Comparison of ENCODE assay signal across 8 mouse cellular contexts in genomic region chr3:84324478-84324877, GRCm38 (mm10). TPM values are rescaled to one million over a fixed set of nuclear protein-coding genes. Genes with fewer than 3 reads are reported as not detected.
DNase-seq lines count a peak whose midpoint lies in the region; ATAC-seq and TF ChIP-seq lines count a peak whose summit lies in the region.
"Had no signal": no experiment of that assay in that cellular context is flagged by ENCODE, and none has a peak within 500 bp of the region (broad histone marks: within the 10 kb centered on the region; RNA-seq: fewer than 3 reads in every experiment).

No protein-coding gene starts in this region.

- H3K27me3 ChIP-seq in lung, embryonic 16.5 days (ENCODE audit: control insufficient read depth, insufficient read depth, low read depth, low read length): no peaks in the 10 kb centered on the region
- no peaks in the 10 kb centered on the region for H3K27me3 ChIP-seq in intestine, embryonic 16.5 days (replicated peaks; ENCODE audit: control insufficient read depth, insufficient read depth, low read length)
- no peaks in the 10 kb centered on the region for H3K27me3 ChIP-seq in midbrain, embryonic 14.5 days (ENCODE audit: control insufficient read depth, insufficient read depth, low read length)
- H3K27me3 ChIP-seq in thymus, adult 2 months (ENCODE audit: control insufficient read depth, insufficient read depth, low read length): no peaks in the 10 kb centered on the region

- no peak overlapping the region for H3K9ac ChIP-seq in lung, embryonic 16.5 days (ENCODE audit: low read length)
- peak overlapping the region; percentile 14; the same call in 1 of the 2 replicates for H3K9ac ChIP-seq in intestine, embryonic 16.5 days (ENCODE audit: low read depth, low read length)
- no peak overlapping the region for H3K9ac ChIP-seq in midbrain, embryonic 14.5 days (replicated peaks; ENCODE audit: low read length)

- no peaks in the 10 kb centered on the region for H3K36me3 ChIP-seq in lung, embryonic 16.5 days (ENCODE audit: control insufficient read depth, insufficient read depth, low read length)
- no peaks in the 10 kb centered on the region for H3K36me3 ChIP-seq in intestine, embryonic 16.5 days (ENCODE audit: control insufficient read depth, insufficient read depth, low read length)
- no peaks in the 10 kb centered on the region for H3K36me3 ChIP-seq in midbrain, embryonic 14.5 days (ENCODE audit: control insufficient read depth, insufficient read depth, low read length)
- H3K36me3 ChIP-seq in thymus, adult 2 months (ENCODE audit: control insufficient read depth, insufficient read depth, low read length): no peaks in the 10 kb centered on the region

- no peaks in the 10 kb centered on the region for H3K9me3 ChIP-seq in lung, embryonic 16.5 days (ENCODE audit: control insufficient read depth, low read length)
- H3K9me3 ChIP-seq in intestine, embryonic 16.5 days (ENCODE audit: control insufficient read depth, low read length): no peaks in the 10 kb centered on the region
- peaks cover 3% of the 10 kb centered on the region; the same call in 1 of the 2 replicates for H3K9me3 ChIP-seq in midbrain, embryonic 14.5 days (ENCODE audit: control insufficient read depth, low read length)

- 20% methylated on average over 3 of the region's 3 CpGs for WGBS in lung, embryonic 16.5 days
- WGBS in intestine, embryonic 16.5 days: 24% methylated on average over 3 of the region's 3 CpGs
- 26% methylated on average over 3 of the region's 3 CpGs for WGBS in midbrain, embryonic 14.5 days
- whole genome bisulfite sequencing in thymus, adult 2 months: 17% methylated on average over 3 of the region's 3 CpGs

- TF ChIP-seq POLR2A in thymus, adult 2 months (IDR thresholded peaks at IDR 0.05; ENCODE audit: control insufficient read depth, extremely low read depth, insufficient read depth, low read length, poor library complexity): no peak

- H3K4me2 ChIP-seq in lung, embryonic 16.5 days (ENCODE audit: low read depth, low read length): 0 out of 2 replicates have a peak overlapping the region, but pooled peaks have one; percentile 5
- 0 out of 2 replicates have a peak overlapping the region, but pooled peaks have one; percentile 11 for H3K4me2 ChIP-seq in intestine, embryonic 16.5 days (ENCODE audit: low read depth, low read length)
- H3K4me2 ChIP-seq in midbrain, embryonic 14.5 days (ENCODE audit: low read length): no peak overlapping the region

- H3K27ac ChIP-seq in lung, embryonic 16.5 days (ENCODE audit: low read length): 0 out of 2 replicates have a peak overlapping the region, but pooled peaks have one; percentile 12
- 0 out of 2 replicates have a peak overlapping the region, but pooled peaks have one; percentile 9 for H3K27ac ChIP-seq in intestine, embryonic 16.5 days (ENCODE audit: low read length)
- no peak overlapping the region for H3K27ac ChIP-seq in midbrain, embryonic 14.5 days (replicated peaks; ENCODE audit: low read depth, low read length)
- H3K27ac ChIP-seq in thymus, adult 2 months (ENCODE audit: control insufficient read depth, insufficient read depth, low read length): no peak overlapping the region

- peak; percentile 79 for ATAC-seq in lung, embryonic 16.5 days (ENCODE audit: low read depth)
- peak; percentile 80 for ATAC-seq in intestine, embryonic 16.5 days
- no peak for ATAC-seq in midbrain, embryonic 14.5 days (ENCODE audit: low FRiP score, low TSS enrichment)

- no peak overlapping the region for H3K4me3 ChIP-seq in lung, embryonic 16.5 days (ENCODE audit: low read length)
- no peak overlapping the region for H3K4me3 ChIP-seq in intestine, embryonic 16.5 days (ENCODE audit: low read length)
- H3K4me3 ChIP-seq in midbrain, embryonic 14.5 days (replicated peaks; ENCODE audit: low read depth, low read length): no peak overlapping the region
- H3K4me3 ChIP-seq in thymus, adult 2 months (ENCODE audit: control insufficient read depth, insufficient read depth, low read length): no peak overlapping the region
- H3K4me3 ChIP-seq: myocyte had no signal

- no peak for TF ChIP-seq CTCF in thymus, adult 2 months (IDR thresholded peaks at IDR 0.05; ENCODE audit: borderline replicate concordance, control insufficient read depth, extremely low read depth, insufficient read depth, low read length, poor library complexity)

- no peak for DNase-seq in lung, postnatal 14 days
- DNase-seq in adipocyte (ENCODE audit: low spot score): peak; percentile 74
- peak; percentile 39 for DNase-seq in midbrain, embryonic 14.5 days
- DNase-seq in thymus, adult 2 months: no peak
- no peak for DNase-seq in spleen, postnatal 14 days (ENCODE audit: low spot score in 2 of 2)

- H3K4me1 ChIP-seq in lung, embryonic 16.5 days (replicated peaks; ENCODE audit: control insufficient read depth, insufficient read depth, low read length): peaks cover 11% of the 10 kb centered on the region
- peaks cover 9% of the 10 kb centered on the region for H3K4me1 ChIP-seq in intestine, embryonic 16.5 days (ENCODE audit: control insufficient read depth, insufficient read depth, low read length)
- H3K4me1 ChIP-seq in midbrain, embryonic 14.5 days (ENCODE audit: control insufficient read depth, insufficient read depth, low read length): 0 out of 2 replicates have a peak, but pooled peaks cover 5% of the 10 kb centered on the region
- no peaks in the 10 kb centered on the region; the same call in 1 of the 2 replicates for H3K4me1 ChIP-seq in thymus, adult 2 months (replicated peaks; ENCODE audit: control insufficient read depth, insufficient read depth, low read length)

RNA-seq across cellular contexts. Expression of gene Trim2, which starts 17.8 kb away (rescaled TPM):
- 31.9 and 36.2 TPM in 2 replicates for polyA plus RNA-seq in lung, embryonic 16.5 days (2015; fragmentation: Nextera tagmentation; extraction: Ambion mirVana)
- polyA plus RNA-seq in intestine, embryonic 16.5 days (2015; fragmentation: Nextera tagmentation; extraction: Ambion mirVana): 57.0 and 57.5 TPM in 2 replicates
- polyA plus RNA-seq in midbrain, embryonic 14.5 days (2014; fragmentation: Nextera tagmentation; extraction: Ambion mirVana): 144 and 154 TPM in 2 replicates
- polyA plus RNA-seq in thymus, adult 2 months (2012; rRNA removed): 2.9 and 4.2 TPM in 2 replicates

Comparison
In these comparisons a context has a peak if more than half of its experiments do, and no peak if none do; other contexts are left out.
1. H3K27ac ChIP-seq: peak in lung, embryonic 16.5 days (single experiment) and intestine, embryonic 16.5 days (single experiment); none in midbrain, embryonic 14.5 days (single experiment) and thymus, adult 2 months (single experiment).
2. DNase-seq: peak in adipocyte (single experiment) and midbrain, embryonic 14.5 days (single experiment); none in lung, postnatal 14 days (single experiment), thymus, adult 2 months (single experiment) and spleen, postnatal 14 days (0 of 2).